Mouse (Mus musculus) CD4-positive naive resting alpha-beta T cell, adult 76 days (primary cell): ENCODE measurements around the gene H2al1m. TPM values are rescaled to one million over a fixed set of nuclear protein-coding genes. Genes with fewer than 3 reads are reported as not detected.

ENCODE experiments used
- total RNA-seq: library from RNA; stranded (reverse); gene quantifications from one replicate; pipeline ENCODE4 v1.2.4, GENCODE M21; 2023

Gene H2al1m
- 2.5 TPM for total RNA-seq

DNA sequence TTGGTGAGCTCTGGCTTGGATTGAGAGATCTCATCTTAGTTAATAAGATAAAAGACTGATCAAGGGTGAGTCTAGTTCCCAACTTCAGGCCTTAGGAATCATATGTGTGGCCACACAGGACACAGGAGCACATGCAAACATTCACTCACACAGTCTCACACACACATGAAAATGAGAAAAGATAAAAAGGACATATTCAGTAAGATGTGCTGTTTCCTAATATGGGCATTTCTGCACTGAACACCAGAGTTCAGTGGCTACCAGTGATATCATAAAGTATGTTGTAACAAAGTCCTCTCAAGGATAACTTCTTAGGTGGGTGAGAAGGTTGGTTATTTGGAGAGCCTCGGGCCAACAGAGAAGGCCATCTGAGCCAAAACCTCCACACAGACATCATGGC is at the start of gene H2al1m:
Gene H2al1m, plus strand, starts transcription at position 301 of the 400 bp plus-strand sequence.

GRCm38 (mm10) chrX:9256766-9257165 is 26.8 kb upstream of the H2al1m start, which contains the start of gene Gm14862:
Gene Gm14862, minus strand, starts transcription at chrX:9256899.

GRCm38 (mm10) chrX:9272460-9273361 is 10.9 kb upstream of the H2al1m start, which contains the start of gene Xk:
Gene Xk, plus strand, starts transcription at chrX:9272756.

Other genes with a start within 250 kb of the H2al1m start
- not detected for gene Fthl17f, start 220.7 kb upstream of the H2al1m start, total RNA-seq
- not detected for gene 4930402K13Rik, start 179.2 kb upstream of the H2al1m start, total RNA-seq
- not detected for gene Lancl3, start 83.9 kb upstream of the H2al1m start, total RNA-seq
- not detected for gene Gm14862, start 26.9 kb upstream of the H2al1m start, total RNA-seq
- gene Xk, start 11.0 kb upstream of the H2al1m start, total RNA-seq = 1.4 TPM
- gene H2al1k, start 66.9 kb downstream of the H2al1m start, total RNA-seq = not detected
- 30.5 TPM for gene Cybb, start 204.0 kb downstream of the H2al1m start, total RNA-seq